Mouse (Mus musculus) neural tube, embryonic 15.5 days (tissue): Measurements from ENCODE around the gene Mad1l1. TPM values are rescaled to one million over a fixed set of nuclear protein-coding genes. Genes with fewer than 3 reads are reported as not detected.

ENCODE experiments used
- ATAC-seq: fragments of 200-750 bp; cut with Nextera tagmentation; 2 replicates; pipeline ENCODE4 v1.8.0; 2017; ENCODE audit warnings: mild to moderate bottlenecking, moderate TSS enrichment, moderate library complexity; ENCODE audit not compliant: low FRiP score
- H3K27ac ChIP-seq: fragments of 300-500 bp; sonication (generic); replicated peaks from 2 replicates; pipeline ENCODE4 v1.5.1; 2015; ENCODE audit warnings: mild to moderate bottlenecking, inconsistent platforms
- H3K27me3 ChIP-seq: fragments of 300-500 bp; sonication (generic); replicated peaks from 2 replicates; pipeline ENCODE4 v1.6.1; 2015; ENCODE audit warnings: inconsistent platforms
- H3K36me3 ChIP-seq: fragments of 300-500 bp; sonication (generic); 2 replicates; pipeline ENCODE4 v1.6.1; 2015; ENCODE audit warnings: inconsistent platforms
- H3K4me1 ChIP-seq: fragments of 300-500 bp; sonication (generic); 2 replicates; pipeline ENCODE4 v1.6.1; 2015; ENCODE audit warnings: inconsistent platforms
- H3K4me2 ChIP-seq: fragments of 300-500 bp; sonication (generic); 2 replicates; pipeline ENCODE4 v1.6.1; 2015; ENCODE audit warnings: inconsistent platforms, mild to moderate bottlenecking, moderate library complexity
- H3K4me3 ChIP-seq: fragments of 300-500 bp; sonication (generic); replicated peaks from 2 replicates; pipeline ENCODE4 v1.5.1; 2015; ENCODE audit warnings: mild to moderate bottlenecking, inconsistent platforms
- H3K9ac ChIP-seq: fragments of 300-500 bp; sonication (generic); replicated peaks from 2 replicates; pipeline ENCODE4 v1.6.1; 2015; ENCODE audit warnings: mild to moderate bottlenecking, inconsistent platforms
- H3K9me3 ChIP-seq: fragments of 300-500 bp; sonication (generic); replicated peaks from 2 replicates; pipeline ENCODE4 v1.6.1; 2016; ENCODE audit warnings: inconsistent platforms
- WGBS: fragments of 180-500 bp; shearing (Covaris S2); methylation state at CpG from one replicate; pipeline ENCODE4 v1.1.7; 2015; ENCODE audit warnings: mixed read lengths; 5-methylcytosine and 5-hydroxymethylcytosine counted together
- polyA plus RNA-seq: library from polyadenylated mRNA; unstranded; fragments of >200 nt; fragmentation: Nextera tagmentation; extraction: Ambion mirVana; gene quantifications from 2 replicates; pipeline ENCODE4 v1.2.1, GENCODE M21; 2015

Gene Mad1l1
- polyA plus RNA-seq, 1 experiment from 2014 or later = 29.6 TPM

DNA sequence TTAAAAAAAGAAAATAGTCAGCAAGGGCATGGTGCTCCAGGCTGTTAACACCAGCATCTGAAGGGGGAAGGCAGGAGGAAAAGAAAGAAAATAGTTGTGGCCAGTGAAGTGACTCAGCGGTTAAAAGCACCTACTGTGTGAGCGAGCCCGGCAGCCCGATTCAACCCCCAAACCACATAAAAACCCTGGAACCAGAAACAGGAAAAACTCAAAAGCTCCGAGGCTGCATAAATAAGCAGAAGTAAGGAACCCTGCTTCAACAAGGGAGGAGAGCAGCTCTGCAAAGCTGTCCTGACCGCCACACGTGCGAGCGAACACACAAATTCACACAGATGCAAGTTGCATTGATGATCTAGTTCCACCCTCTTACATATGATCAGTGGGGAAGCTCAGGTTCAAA lies 28.5 kb upstream of the Mad1l1 start:
- no peaks in the 10 kb centered on the region for H3K9me3 ChIP-seq
- no peak overlapping the region for H3K9ac ChIP-seq
- 97% methylated on average over 9 of the region's 9 CpGs for WGBS
- peaks cover 54% of the 10 kb centered on the region for H3K36me3 ChIP-seq
- H3K27ac ChIP-seq = no peak overlapping the region
- no peak overlapping the region for H3K4me2 ChIP-seq
- H3K4me1 ChIP-seq = no peaks in the 10 kb centered on the region
- ATAC-seq = no peak
- no peaks in the 10 kb centered on the region for H3K27me3 ChIP-seq
- no peak overlapping the region for H3K4me3 ChIP-seq

DNA sequence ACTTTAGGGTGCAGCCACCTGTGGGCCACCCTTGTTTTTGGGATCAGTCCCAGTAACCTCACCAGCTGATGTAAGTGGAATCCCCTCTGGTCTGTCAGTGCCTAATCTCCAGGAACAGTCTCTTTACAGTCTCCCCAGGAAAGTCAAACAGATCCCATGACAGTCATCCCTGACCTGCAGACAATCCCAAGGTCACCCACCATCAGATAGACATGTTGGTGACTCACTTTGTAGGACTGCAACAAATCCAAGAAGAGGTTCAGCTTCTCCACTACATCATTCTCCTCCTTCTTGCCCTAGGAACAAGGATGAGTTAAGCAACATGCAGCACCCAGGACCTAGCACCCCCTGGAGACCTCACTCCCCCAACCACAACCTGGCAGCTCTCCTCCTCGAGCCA lies 24.7 kb upstream of the Mad1l1 start:
- no peak for ATAC-seq
- peaks cover 38% of the 10 kb centered on the region for H3K36me3 ChIP-seq
- no peak overlapping the region for H3K4me2 ChIP-seq
- no peaks in the 10 kb centered on the region for H3K4me1 ChIP-seq
- no peaks in the 10 kb centered on the region for H3K27me3 ChIP-seq
- H3K27ac ChIP-seq = no peak overlapping the region
- no peak overlapping the region for H3K4me3 ChIP-seq
- H3K9ac ChIP-seq = no peak overlapping the region
- no peaks in the 10 kb centered on the region for H3K9me3 ChIP-seq
- WGBS = 84% methylated on average over 1 of the region's 1 CpGs

DNA sequence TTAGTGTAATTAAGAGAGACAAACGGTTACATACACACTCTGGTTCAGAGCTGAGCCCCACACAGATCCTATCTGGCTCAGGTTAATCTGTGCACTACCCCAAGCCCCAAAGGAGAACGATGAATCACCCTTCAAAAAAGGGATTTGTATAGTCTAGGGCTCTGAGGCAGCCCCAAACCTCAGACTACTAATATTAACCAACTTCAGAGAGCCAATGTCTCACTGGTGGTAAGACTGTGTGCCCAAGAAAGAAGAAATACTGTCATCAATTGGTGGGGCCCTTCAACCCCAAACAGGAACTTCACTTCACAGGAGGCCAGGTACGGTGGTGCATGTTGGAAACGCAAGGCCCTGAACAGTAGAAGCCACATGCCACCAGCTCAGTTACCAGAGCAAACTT lies 23.9 kb upstream of the Mad1l1 start:
- Histone ChIP-seq H3K36me3 (peaks cover 41% of the 10 kb centered on the region), H3K4me2 (no peak overlapping the region), H3K27ac (no peak overlapping the region), H3K4me3 (no peak overlapping the region), H3K4me1 (no peaks in the 10 kb centered on the region), H3K9ac (no peak overlapping the region), H3K9me3 (no peaks in the 10 kb centered on the region), H3K27me3 (no peaks in the 10 kb centered on the region)
- WGBS = 89% methylated on average over 4 of the region's 4 CpGs
- ATAC-seq = no peak

DNA sequence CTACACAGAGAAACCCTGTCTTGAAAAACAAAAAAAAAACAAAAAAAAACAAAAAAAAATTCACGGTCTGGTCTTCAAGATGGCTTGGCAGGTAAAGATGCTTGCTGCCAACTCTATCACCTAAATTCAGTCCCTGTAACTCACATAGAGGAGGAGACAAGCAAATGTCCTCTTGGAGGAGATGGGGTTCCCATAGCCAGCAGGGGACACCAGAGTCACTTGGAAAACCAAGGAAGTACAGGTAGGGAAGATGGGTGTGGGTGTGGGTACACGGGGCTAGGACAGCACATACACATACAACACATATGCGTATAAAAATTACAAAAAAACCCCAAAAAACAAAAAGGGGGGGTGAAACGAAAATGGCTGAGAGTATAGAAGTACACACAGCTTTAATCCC lies 21.5 kb upstream of the Mad1l1 start:
- Histone ChIP-seq H3K36me3 (peaks cover 62% of the 10 kb centered on the region), H3K4me2 (no peak overlapping the region), H3K4me3 (no peak overlapping the region), H3K9me3 (no peaks in the 10 kb centered on the region), H3K27me3 (no peaks in the 10 kb centered on the region), H3K4me1 (no peaks in the 10 kb centered on the region), H3K27ac (no peak overlapping the region), H3K9ac (no peak overlapping the region)
- WGBS = 84% methylated on average over 4 of the region's 4 CpGs
- ATAC-seq = no peak

DNA sequence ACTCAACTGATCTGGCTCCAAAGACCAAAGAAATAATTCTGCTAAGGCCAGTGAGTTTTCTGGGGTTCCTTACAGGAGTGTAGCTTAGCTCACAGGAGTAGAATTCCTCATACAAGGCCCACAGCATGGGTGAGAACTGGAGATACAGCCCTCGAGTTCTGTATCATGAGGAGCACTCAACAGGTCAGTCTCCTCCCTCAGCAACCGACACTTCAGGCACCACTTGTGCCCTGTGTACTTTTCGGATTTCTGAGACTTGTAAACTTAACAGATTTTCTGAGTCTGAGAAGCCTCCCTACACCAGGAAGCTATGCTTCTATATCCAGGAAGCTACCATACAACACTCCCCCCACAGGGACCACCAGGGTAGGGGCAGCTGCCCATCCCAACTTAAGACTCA lies 18.5 kb upstream of the Mad1l1 start:
- Histone ChIP-seq H3K4me2 (no peak overlapping the region), H3K9ac (no peak overlapping the region), H3K4me1 (no peaks in the 10 kb centered on the region), H3K27ac (no peak overlapping the region), H3K36me3 (peaks cover 53% of the 10 kb centered on the region), H3K27me3 (no peaks in the 10 kb centered on the region), H3K4me3 (no peak overlapping the region), H3K9me3 (no peaks in the 10 kb centered on the region)
- WGBS = 92% methylated on average over 3 of the region's 3 CpGs
- ATAC-seq = no peak

DNA sequence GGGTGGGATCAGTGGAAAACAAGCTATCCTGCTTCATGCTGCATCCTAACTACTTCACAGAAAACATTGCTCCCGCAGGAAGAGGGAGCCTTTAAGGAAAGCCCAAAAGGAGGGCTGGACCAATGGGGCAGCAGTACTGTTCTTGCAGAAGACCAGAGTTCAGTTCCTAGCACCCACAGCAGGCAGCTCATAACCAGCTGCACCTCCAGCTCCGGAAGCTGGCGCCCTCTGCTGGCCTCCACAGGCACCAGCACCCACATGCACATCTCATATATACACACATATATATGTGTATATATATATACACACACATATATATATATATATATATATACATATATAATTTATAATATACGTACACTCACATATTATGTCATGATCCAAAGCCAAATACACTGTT lies 17.4 kb upstream of the Mad1l1 start:
- H3K4me3 ChIP-seq = no peak overlapping the region
- no peak overlapping the region for H3K9ac ChIP-seq
- no peaks in the 10 kb centered on the region for H3K27me3 ChIP-seq
- 98% methylated on average over 4 of the region's 4 CpGs for WGBS
- H3K4me1 ChIP-seq = no peaks in the 10 kb centered on the region
- no peak for ATAC-seq
- H3K4me2 ChIP-seq = no peak overlapping the region
- peaks cover 44% of the 10 kb centered on the region for H3K36me3 ChIP-seq
- no peaks in the 10 kb centered on the region for H3K9me3 ChIP-seq
- no peak overlapping the region for H3K27ac ChIP-seq

DNA sequence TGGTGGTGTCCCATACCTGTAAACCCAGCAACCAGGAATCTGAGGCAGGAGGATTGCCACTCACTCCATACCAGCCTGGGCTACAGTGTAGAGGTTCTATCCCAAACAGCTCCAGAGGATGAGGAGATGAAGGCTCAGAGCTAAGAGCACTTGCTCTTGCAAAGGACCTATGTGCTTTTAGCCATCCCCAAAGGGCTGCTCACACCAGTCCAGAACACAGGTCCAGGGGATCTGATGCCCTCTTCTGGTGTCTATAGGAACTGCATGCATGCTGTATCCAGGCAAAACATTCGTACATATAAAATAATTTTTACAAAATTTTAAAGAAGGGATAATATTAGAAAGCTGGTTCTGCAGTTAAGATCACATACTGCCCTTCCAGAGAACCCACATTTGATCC lies 15.3 kb upstream of the Mad1l1 start:
- no peaks in the 10 kb centered on the region for H3K9me3 ChIP-seq
- no peak overlapping the region for H3K4me2 ChIP-seq
- H3K4me3 ChIP-seq = no peak overlapping the region
- H3K27ac ChIP-seq = no peak overlapping the region
- no peaks in the 10 kb centered on the region for H3K27me3 ChIP-seq
- WGBS = 69% methylated on average over 1 of the region's 1 CpGs
- H3K36me3 ChIP-seq = peaks cover 37% of the 10 kb centered on the region
- ATAC-seq = no peak
- peaks cover 5% of the 10 kb centered on the region for H3K4me1 ChIP-seq
- H3K9ac ChIP-seq = no peak overlapping the region

DNA sequence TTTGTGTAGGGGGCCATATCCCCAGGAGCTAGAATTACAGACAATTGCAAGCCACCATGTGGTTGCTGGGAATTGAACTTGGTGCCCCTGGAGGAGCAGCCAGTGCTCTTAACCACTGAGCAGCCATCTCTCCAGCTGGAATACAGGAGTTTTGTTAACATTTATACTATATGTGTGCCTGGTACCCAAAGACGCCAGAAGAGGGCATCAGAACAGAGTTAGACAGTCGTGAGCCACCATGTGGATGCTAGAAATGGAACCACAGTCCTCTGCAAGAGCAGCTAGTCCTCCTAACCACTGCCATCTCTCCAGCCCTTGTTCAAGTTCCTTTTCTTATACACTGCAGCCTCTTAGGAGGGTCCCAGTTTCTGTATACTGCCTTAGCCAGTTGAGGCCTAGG lies 12.3 kb upstream of the Mad1l1 start:
- H3K27me3 ChIP-seq = no peaks in the 10 kb centered on the region
- no peak overlapping the region for H3K9ac ChIP-seq
- ATAC-seq = no peak
- no peak overlapping the region for H3K27ac ChIP-seq
- no peaks in the 10 kb centered on the region for H3K9me3 ChIP-seq
- peaks cover 21% of the 10 kb centered on the region for H3K4me1 ChIP-seq
- H3K36me3 ChIP-seq = peaks cover 15% of the 10 kb centered on the region
- no peak overlapping the region for H3K4me2 ChIP-seq
- no peak overlapping the region for H3K4me3 ChIP-seq
- WGBS = 38% methylated on average over 2 of the region's 2 CpGs

DNA sequence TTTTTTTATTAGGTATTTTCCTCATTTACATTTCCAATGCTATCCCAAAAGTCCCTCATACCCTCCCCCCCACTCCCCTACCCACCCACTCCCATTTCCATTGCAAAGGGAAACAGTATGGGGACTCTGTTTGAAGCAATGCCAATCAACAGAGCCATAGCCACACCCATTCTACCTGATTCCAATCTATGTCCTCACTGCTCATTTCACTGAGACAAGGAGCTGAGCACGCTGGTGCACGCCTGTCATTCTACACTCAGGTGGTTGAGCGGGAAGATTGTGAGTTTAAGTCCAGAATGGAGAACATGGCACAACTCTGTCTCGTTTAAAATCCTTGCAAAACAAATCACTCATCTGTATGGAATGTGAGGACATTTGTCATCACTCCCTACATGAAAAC lies 11.2 kb upstream of the Mad1l1 start:
- no peak overlapping the region for H3K27ac ChIP-seq
- no peaks in the 10 kb centered on the region for H3K9me3 ChIP-seq
- H3K4me3 ChIP-seq = peak overlapping the region; percentile 70; the same call in 1 of the 2 replicates
- peaks cover 15% of the 10 kb centered on the region for H3K36me3 ChIP-seq
- ATAC-seq = no peak
- no peaks in the 10 kb centered on the region for H3K27me3 ChIP-seq
- no peak overlapping the region for H3K9ac ChIP-seq
- WGBS = 64% methylated on average over 4 of the region's 4 CpGs
- peaks cover 21% of the 10 kb centered on the region for H3K4me1 ChIP-seq
- H3K4me2 ChIP-seq = peak overlapping the region; percentile 94

DNA sequence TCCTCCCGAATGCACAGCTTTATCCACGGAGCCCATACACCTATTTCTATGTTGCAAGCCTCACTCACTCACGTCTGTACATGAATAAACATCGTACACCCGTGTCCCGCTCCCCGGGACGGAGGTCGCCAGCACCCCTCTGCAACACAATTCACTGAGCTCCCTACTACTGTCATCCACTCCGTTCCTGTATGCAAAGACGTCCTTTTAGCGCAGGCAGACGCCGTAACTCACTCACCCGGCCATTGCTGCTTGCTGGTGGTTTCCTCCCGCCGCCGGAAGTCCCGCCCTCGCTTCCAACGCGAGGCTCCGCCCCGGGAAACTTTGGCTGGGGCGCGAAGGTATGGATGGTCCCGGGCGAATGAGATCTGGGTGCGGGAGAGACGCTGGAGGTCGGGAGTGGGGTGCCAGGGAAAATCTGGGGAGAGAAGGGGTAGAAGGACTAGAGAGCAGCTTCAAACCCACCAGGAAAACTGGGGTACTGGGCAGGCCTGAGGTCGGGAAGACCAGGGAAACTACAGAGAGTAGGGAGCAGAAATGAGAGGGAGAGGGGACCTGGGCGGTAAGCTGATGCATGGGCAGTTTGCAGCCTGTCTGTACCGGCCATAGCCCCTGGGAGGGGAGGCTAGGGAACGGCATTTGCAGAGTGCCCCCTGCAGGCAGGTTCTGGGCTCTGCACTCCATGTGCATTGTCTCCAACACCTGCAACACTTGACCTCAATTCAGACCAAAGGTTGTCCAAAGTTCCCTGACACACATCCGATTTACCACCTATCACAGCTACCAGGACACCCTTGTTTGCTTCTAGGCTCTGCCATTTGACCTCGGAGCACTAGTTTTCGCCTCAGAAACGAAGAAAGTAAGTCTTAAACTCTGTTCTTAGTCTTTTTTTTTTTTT lies 10.5 kb upstream of the Mad1l1 start, which contains the start of gene Mrm2:
TSS of gene Mrm2 (minus strand) at position 284 of the 898 bp plus-strand sequence.
- WGBS = under 1% methylated on average over 39 of the region's 39 CpGs
- ATAC-seq = peak; percentile 79
- peak within 1 kb of the TSS; percentile 94 for H3K4me2 ChIP-seq

DNA sequence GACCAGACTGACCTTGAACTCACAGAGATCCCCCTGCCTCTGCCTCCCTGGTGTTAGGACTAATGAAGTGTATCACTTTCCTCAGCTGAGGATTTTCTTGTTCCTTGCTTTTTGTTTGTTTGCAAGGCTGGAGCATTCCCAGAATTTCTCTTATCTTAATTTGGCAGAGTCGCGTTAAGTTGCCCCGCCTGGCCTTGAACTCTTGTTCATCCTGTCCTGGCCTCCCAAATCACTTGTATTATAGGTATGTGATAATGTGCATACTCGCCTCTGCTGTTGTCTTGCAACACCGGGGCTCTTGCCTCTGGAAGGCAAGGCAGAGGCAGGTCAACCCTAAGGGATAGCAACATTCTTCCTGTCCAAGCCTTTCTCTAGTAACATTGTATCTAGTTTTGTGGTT lies 2.7 kb upstream of the Mad1l1 start:
- H3K27ac ChIP-seq = no peak overlapping the region
- no peak overlapping the region for H3K4me3 ChIP-seq
- peaks cover 19% of the 10 kb centered on the region for H3K36me3 ChIP-seq
- H3K9me3 ChIP-seq = no peaks in the 10 kb centered on the region
- 95% methylated on average over 5 of the region's 5 CpGs for WGBS
- H3K4me2 ChIP-seq = no peak overlapping the region
- no peak for ATAC-seq
- no peak overlapping the region for H3K9ac ChIP-seq
- peaks cover 24% of the 10 kb centered on the region for H3K4me1 ChIP-seq
- H3K27me3 ChIP-seq = no peaks in the 10 kb centered on the region

More for the DNA sequence above, 10.5 kb upstream of the Mad1l1 start, which contains the start of gene Mrm2:
- H3K27me3 ChIP-seq = no peaks in the 10 kb centered on the region
- peaks cover 21% of the 10 kb centered on the region for H3K4me1 ChIP-seq
- H3K27ac ChIP-seq = peak within 1 kb of the TSS; percentile 86
- no peaks in the 10 kb centered on the region for H3K9me3 ChIP-seq
- H3K36me3 ChIP-seq = peaks cover 17% of the 10 kb centered on the region
- peak within 1 kb of the TSS; percentile 70 for H3K4me3 ChIP-seq
- H3K9ac ChIP-seq = peak within 1 kb of the TSS; percentile 78
